ENCODE assay signal across 9 mouse cellular contexts in genomic region chr8:13160691-13161090, GRCm38 (mm10). TPM values are rescaled to one million over a fixed set of nuclear protein-coding genes. Genes with fewer than 3 reads are reported as not detected.
DNase-seq lines count a peak whose midpoint lies in the region; ATAC-seq and TF ChIP-seq lines count a peak whose summit lies in the region.
"Had no signal": no experiment of that assay in that cellular context is flagged by ENCODE, and none has a peak within 500 bp of the region (broad histone marks: within the 10 kb centered on the region; RNA-seq: fewer than 3 reads in every experiment).

No protein-coding gene starts in this region.

- no peaks in the 10 kb centered on the region for H3K9me3 ChIP-seq in neural tube, embryonic 12.5 days
- H3K9me3 ChIP-seq in liver, embryonic 16.5 days (replicated peaks; ENCODE audit: control insufficient read depth, low read length) = no peaks in the 10 kb centered on the region

- no peaks in the 10 kb centered on the region for H3K27me3 ChIP-seq in heart, adult 2 months (ENCODE audit: control insufficient read depth, insufficient read depth, low read length)
- H3K27me3 ChIP-seq in neural tube, embryonic 12.5 days (replicated peaks) = no peaks in the 10 kb centered on the region
- H3K27me3 ChIP-seq in liver, embryonic 16.5 days (ENCODE audit: control insufficient read depth, insufficient read depth, low read depth, low read length) = no peaks in the 10 kb centered on the region

- H3K4me2 ChIP-seq in neural tube, embryonic 12.5 days (replicated peaks) = peak overlapping the region; percentile 94
- peak overlapping the region; percentile 85 for H3K4me2 ChIP-seq in liver, embryonic 16.5 days (ENCODE audit: low read depth, low read length)

- no peak overlapping the region for H3K9ac ChIP-seq in heart, adult 2 months (ENCODE audit: low read depth, low read length)
- H3K9ac ChIP-seq in neural tube, embryonic 12.5 days = peak overlapping the region; percentile 97; the same call in 1 of the 2 replicates
- peak overlapping the region; percentile 97 for H3K9ac ChIP-seq in liver, embryonic 16.5 days (ENCODE audit: low read depth, low read length)

- H3K79me2 ChIP-seq in heart, adult 2 months (replicated peaks; ENCODE audit: control insufficient read depth, insufficient read depth, low read length) = peaks cover 8% of the 10 kb centered on the region

- no peak for TF ChIP-seq POLR2A in heart, adult 2 months (IDR thresholded peaks at IDR 0.05; ENCODE audit: insufficient read depth, low read depth, low read length)

- peaks cover 16% of the 10 kb centered on the region for H3K4me1 ChIP-seq in heart, adult 2 months (ENCODE audit: control insufficient read depth, insufficient read depth, low read length)
- peaks cover 21% of the 10 kb centered on the region for H3K4me1 ChIP-seq in neural tube, embryonic 12.5 days
- peaks cover 49% of the 10 kb centered on the region for H3K4me1 ChIP-seq in liver, embryonic 16.5 days (ENCODE audit: control insufficient read depth, low read depth, low read length)

- no peak for ATAC-seq in neural tube, embryonic 12.5 days (ENCODE audit: low FRiP score, low read depth)
- no peak for ATAC-seq in liver, embryonic 16.5 days (ENCODE audit: low read depth)

- WGBS in heart, adult 2 months = 61% methylated on average over 3 of the region's 3 CpGs
- WGBS in neural tube, embryonic 12.5 days = 92% methylated on average over 3 of the region's 3 CpGs
- WGBS in liver, embryonic 16.5 days (ENCODE audit: insufficient replicate concordance) = 70% methylated on average over 3 of the region's 3 CpGs

- peak overlapping the region; percentile 86; the same call in 1 of the 2 replicates for H3K27ac ChIP-seq in heart, adult 2 months
- no peak overlapping the region for H3K27ac ChIP-seq in neural tube, embryonic 12.5 days
- peak overlapping the region; percentile 88 for H3K27ac ChIP-seq in liver, embryonic 16.5 days (ENCODE audit: low read length)

- TF ChIP-seq EP300 in heart, adult 2 months (IDR thresholded peaks at IDR 0.05; ENCODE audit: insufficient read depth, low read depth, low read length) = no peak

- intact Hi-C loops in heart, adult 2 months (cut with DNase I) = loop anchor here (5.0 kb wide), 1 partner anchor 403 kb away; the partner anchor contains the start of gene Atp11a

- H3K36me3 ChIP-seq in heart, adult 2 months (ENCODE audit: control insufficient read depth, insufficient read depth, low read length) = peaks cover 9% of the 10 kb centered on the region
- H3K36me3 ChIP-seq in neural tube, embryonic 12.5 days = no peaks in the 10 kb centered on the region
- no peaks in the 10 kb centered on the region for H3K36me3 ChIP-seq in liver, embryonic 16.5 days (ENCODE audit: control insufficient read depth, insufficient read depth)

- TF ChIP-seq CTCF in heart, adult 2 months (IDR thresholded peaks at IDR 0.05) = no peak

- no peak for DNase-seq in heart, adult 2 months
- DNase-seq in heart, adult 11 months = no peak
- DNase-seq in neural tube, embryonic 10.5 days (ENCODE audit: extremely low spot score, low spot score) = no peak
- DNase-seq in adrenal gland, adult 18-20 months (ENCODE audit: low spot score in 2 of 2) = no peak
- no peak for DNase-seq in adrenal gland, adult 8-10 months
- no peak for DNase-seq in layer of hippocampus, adult 18-20 months (ENCODE audit: low spot score in 2 of 2)
- DNase-seq: kidney, postnatal 25 days had no signal

- H3K4me3 ChIP-seq in heart, adult 2 months = no peak overlapping the region
- no peak overlapping the region for H3K4me3 ChIP-seq in neural tube, embryonic 12.5 days
- H3K4me3 ChIP-seq in liver, embryonic 16.5 days (ENCODE audit: low read depth, low read length) = peak overlapping the region; percentile 92

RNA-seq across cellular contexts. Expression of gene Lamp1, which starts 1.7 kb away (rescaled TPM):
- 100 to 1,000 TPM; 406 to 437 TPM for total RNA-seq in heart, adult 2 months (2021)
- polyA plus RNA-seq in heart, adult 2 months (2012; rRNA removed) = 462 and 645 TPM in 2 replicates
- 247 and 255 TPM in 2 replicates for polyA plus RNA-seq in neural tube, embryonic 12.5 days (2016; fragmentation: Nextera tagmentation; extraction: Ambion mirVana)
- 181 and 197 TPM in 2 replicates for polyA plus RNA-seq in liver, embryonic 16.5 days (2015; fragmentation: Nextera tagmentation; extraction: Ambion mirVana)
- 100 to 1,000 TPM; 456 to 471 TPM for total RNA-seq in adrenal gland, adult 18-20 months (2021)
- total RNA-seq in adrenal gland, adult 8-10 months (2022) = 100 to 1,000 TPM; 434 to 557 (median 482) TPM
- 100 to 1,000 TPM; 275 to 276 TPM for total RNA-seq in layer of hippocampus, adult 18-20 months (2021)

RNA-seq across cellular contexts. Expression of gene Grtp1, which starts 39.7 kb away (rescaled TPM):
- total RNA-seq in heart, adult 2 months (2021) = 1 to 10 TPM; 3.9 to 5.1 TPM
- polyA plus RNA-seq in heart, adult 2 months (2012; rRNA removed) = 3.8 and 5.6 TPM in 2 replicates
- 11.1 and 11.3 TPM in 2 replicates for polyA plus RNA-seq in neural tube, embryonic 12.5 days (2016; fragmentation: Nextera tagmentation; extraction: Ambion mirVana)
- polyA plus RNA-seq in liver, embryonic 16.5 days (2015; fragmentation: Nextera tagmentation; extraction: Ambion mirVana) = 6.8 and 8.8 TPM in 2 replicates
- total RNA-seq in adrenal gland, adult 18-20 months (2021) = 10 to 100 TPM in 1 of 2 experiments, 1 to 10 TPM in 1; 9.1 to 15.3 TPM
- total RNA-seq in adrenal gland, adult 8-10 months (2022) = 10 to 100 TPM; 15.0 to 30.3 (median 18.9) TPM
- 1 to 10 TPM; 3.6 to 3.7 TPM for total RNA-seq in layer of hippocampus, adult 18-20 months (2021)

RNA-seq across cellular contexts. Expression of gene Cul4a, which starts 55.3 kb away (rescaled TPM):
- 10 to 100 TPM; 68.5 to 76.0 TPM for total RNA-seq in heart, adult 2 months (2021)
- polyA plus RNA-seq in heart, adult 2 months (2012; rRNA removed) = 35.0 and 71.0 TPM in 2 replicates
- 84.7 and 85.9 TPM in 2 replicates for polyA plus RNA-seq in neural tube, embryonic 12.5 days (2016; fragmentation: Nextera tagmentation; extraction: Ambion mirVana)
- polyA plus RNA-seq in liver, embryonic 16.5 days (2015; fragmentation: Nextera tagmentation; extraction: Ambion mirVana) = 72.1 and 76.1 TPM in 2 replicates
- 100 to 1,000 TPM in 1 of 2 experiments, 10 to 100 TPM in 1; 77.3 to 136 TPM for total RNA-seq in adrenal gland, adult 18-20 months (2021)
- total RNA-seq in adrenal gland, adult 8-10 months (2022) = 100 to 1,000 TPM; 160 to 191 (median 169) TPM
- total RNA-seq in layer of hippocampus, adult 18-20 months (2021) = 10 to 100 TPM; 58.1 to 59.3 TPM

RNA-seq across cellular contexts. Expression of gene Pcid2, which starts 55.4 kb away (rescaled TPM):
- 10 to 100 TPM in 1 of 2 experiments, 1 to 10 TPM in 1; 8.2 to 10.3 TPM for total RNA-seq in heart, adult 2 months (2021)
- polyA plus RNA-seq in heart, adult 2 months (2012; rRNA removed) = 12.9 and 14.4 TPM in 2 replicates
- 54.9 and 56.5 TPM in 2 replicates for polyA plus RNA-seq in neural tube, embryonic 12.5 days (2016; fragmentation: Nextera tagmentation; extraction: Ambion mirVana)
- polyA plus RNA-seq in liver, embryonic 16.5 days (2015; fragmentation: Nextera tagmentation; extraction: Ambion mirVana) = 13.1 and 14.3 TPM in 2 replicates
- total RNA-seq in adrenal gland, adult 18-20 months (2021) = 10 to 100 TPM; 19.4 to 20.9 TPM
- total RNA-seq in adrenal gland, adult 8-10 months (2022) = 10 to 100 TPM; 24.1 to 33.3 (median 28.1) TPM
- total RNA-seq in layer of hippocampus, adult 18-20 months (2021) = 10 to 100 TPM; 26.2 to 29.4 TPM
